Comparison of ENCODE assay signal across 7 mouse cellular contexts in genomic region chrX:77796238-77796835, GRCm38 (mm10). TPM values are rescaled to one million over a fixed set of nuclear protein-coding genes. Genes with fewer than 3 reads are reported as not detected.
A peak's percentile ranks its signal among the peaks of the same experiment; 100 is the strongest.
DNase-seq lines count a peak whose midpoint lies in the region; TF ChIP-seq lines count a peak whose summit lies in the region.

Gene Prkx (minus strand): TSS chrX:77796278.

- H3K79me3 ChIP-seq in C2C12 (ENCODE audit: low read depth) = peaks cover 30% of the 10 kb centered on the region

- intact Hi-C loops in heart, postnatal 14 days (cut with DNase I) = loop anchor here (10.0 kb wide), 1 partner anchor 292 kb away; no protein-coding TSS in a partner anchor

- no peaks in the 10 kb centered on the region for H3K27me3 ChIP-seq in C2C12 (ENCODE audit: control insufficient read depth, insufficient read depth, insufficient read length)
- no peaks in the 10 kb centered on the region for H3K27me3 ChIP-seq in splenic B cell, adult 2 months (ENCODE audit: control insufficient read depth, insufficient read depth, low read length, poor library complexity, severe bottlenecking)

- H3ac ChIP-seq in C2C12 (ENCODE audit: control insufficient read depth, insufficient read length, low read depth) = peak within 1 kb of the TSS; percentile 76

- DNase-seq in ES-E14 (ENCODE audit: low read depth, low spot score) = no peak
- DNase-seq in embryo, embryonic 9.5 days (ENCODE audit: extremely low spot score) = peak; percentile 38
- no peak for DNase-seq in heart, postnatal 14 days
- peak; percentile 60 to 65 for DNase-seq in kidney, postnatal 36 days
- peak; percentile 48 for DNase-seq in mesoderm, embryonic 11.5 days (ENCODE audit: low read depth, low spot score)
- DNase-seq in splenic B cell, adult 2 months (ENCODE audit: low read depth, low spot score) = peak; percentile 57

- H3K36me3 ChIP-seq in C2C12 (ENCODE audit: control insufficient read depth, insufficient read depth) (no peaks in the 10 kb centered on the region), ES-E14 (ENCODE audit: control insufficient read depth, insufficient read depth, low read length, poor library complexity, severe bottlenecking) (no peaks in the 10 kb centered on the region)
- no peaks in the 10 kb centered on the region for H3K36me3 ChIP-seq in splenic B cell, adult 2 months (ENCODE audit: control insufficient read depth, insufficient read depth, low read length, poor library complexity, severe bottlenecking)

- H3K9ac ChIP-seq in ES-E14 (ENCODE audit: insufficient read depth, low read depth, low read length, poor library complexity, severe bottlenecking) = peak within 1 kb of the TSS; percentile 83

- peak within 1 kb of the TSS; percentile 94 for H3K27ac ChIP-seq in ES-E14 (ENCODE audit: insufficient read depth, low read depth, low read length, poor library complexity, severe bottlenecking)

- H3K4me1 ChIP-seq in ES-E14 (ENCODE audit: control insufficient read depth in 2 of 2, insufficient read depth in 2 of 2, low read length in 2 of 2, poor library complexity in 1 of 2) = no peaks in the 10 kb centered on the region

- no peaks in the 10 kb centered on the region for H3K9me3 ChIP-seq in ES-E14 (ENCODE audit: control insufficient read depth, insufficient read depth, low read depth, low read length)

- TF ChIP-seq CTCF in C2C12 (IDR thresholded peaks at IDR 0.05; ENCODE audit: control insufficient read depth, insufficient read depth, insufficient read length) = no peak

- peaks cover 41% of the 10 kb centered on the region for H3K79me2 ChIP-seq in C2C12 (ENCODE audit: control insufficient read depth, insufficient read depth)

- in situ Hi-C loops in ES-E14 (cut with MboI; ENCODE audit: low sequenced_read_pairs in 2 of 2, unreplicated experiment in 2 of 2) = no loop called here

- H3K4me3 ChIP-seq in C2C12 (ENCODE audit: insufficient read depth, poor library complexity, severe bottlenecking) (peak within 1 kb of the TSS; percentile 41), ES-E14 (ENCODE audit: insufficient read depth in 1 of 2, low read depth in 1 of 2, low read length in 2 of 2, poor library complexity in 1 of 2, severe bottlenecking in 1 of 2) (peak within 1 kb of the TSS; percentile 86 to 87)

TF ChIP-seq in C2C12, 6 proteins besides CTCF, POLR2A, EP300 and RAD21:
- TF ChIP-seq USF1 (IDR thresholded peaks at IDR 0.05; ENCODE audit: low read depth) (no peak), MYOG (IDR thresholded peaks at IDR 0.05; ENCODE audit: control insufficient read depth, extremely low read depth, insufficient read length) (no peak), MAX (IDR thresholded peaks at IDR 0.05) (no peak)
TF ChIP-seq in C2C12: peak in this region for 0.

TF ChIP-seq in ES-E14, 5 proteins besides CTCF, POLR2A, EP300 and RAD21:
- TF ChIP-seq ZC3H11A (IDR thresholded peaks at IDR 0.05; ENCODE audit: borderline replicate concordance, low read depth, low read length) (no peak), ZNF384 (IDR thresholded peaks at IDR 0.05; ENCODE audit: low read depth, low read length) (no peak), HCFC1 (IDR thresholded peaks at IDR 0.05; ENCODE audit: borderline replicate concordance, insufficient read depth, low read length) (no peak), MAFK (IDR thresholded peaks at IDR 0.05; ENCODE audit: insufficient read depth, low read depth, low read length) (no peak), CHD2 (IDR thresholded peaks at IDR 0.05; ENCODE audit: low read depth, low read length) (no peak)

RNA-seq across cellular contexts. Expression of gene Prkx, which starts in this region (rescaled TPM):
- polyA plus RNA-seq in C2C12 (2012; fragmentation: generic; extraction: Trizol) = 7.0 TPM
- total RNA-seq in ES-E14 (2012; rRNA removed) = 8.4 and 9.1 TPM in 2 replicates
- total RNA-seq in heart, postnatal 14 days (2021) = 10 to 100 TPM; 16.0 to 21.4 TPM

Comparison
In these comparisons a context has a peak if more than half of its experiments do, and no peak if none do; other contexts are left out.
1. DNase-seq: peak in embryo, embryonic 9.5 days (single experiment), kidney, postnatal 36 days (2 of 2), mesoderm, embryonic 11.5 days (single experiment) and splenic B cell, adult 2 months (single experiment); none in ES-E14 (single experiment) and heart, postnatal 14 days (0 of 2).